In genomic region chr16:13130412-13130811, GRCm38 (mm10) we compare ENCODE assay signal across 10 mouse cellular contexts. TPM values are rescaled to one million over a fixed set of nuclear protein-coding genes. Genes with fewer than 3 reads are reported as not detected.
A peak's percentile ranks its signal among the peaks of the same experiment; 100 is the strongest.
DNase-seq lines count a peak whose midpoint lies in the region; ATAC-seq and TF ChIP-seq lines count a peak whose summit lies in the region.
"Had no signal": no experiment of that assay in that cellular context is flagged by ENCODE, and none has a peak within 500 bp of the region (broad histone marks: within the 10 kb centered on the region; RNA-seq: fewer than 3 reads in every experiment).

No protein-coding gene starts in this region.

- H3K4me1 ChIP-seq in intestine, postnatal 0 days (replicated peaks; ENCODE audit: control insufficient read depth, insufficient read depth, low read length), result no peaks in the 10 kb centered on the region
- no peaks in the 10 kb centered on the region for H3K4me1 ChIP-seq in intestine, embryonic 15.5 days (replicated peaks)
- no peaks in the 10 kb centered on the region for H3K4me1 ChIP-seq in CH12.LX (ENCODE audit: control insufficient read depth in 1 of 2, insufficient read depth in 2 of 2)
- no peaks in the 10 kb centered on the region for H3K4me1 ChIP-seq in embryonic facial prominence, embryonic 10.5 days
- H3K4me1 ChIP-seq in forebrain, embryonic 16.5 days (replicated peaks; ENCODE audit: control insufficient read depth, insufficient read depth, low read length), result no peaks in the 10 kb centered on the region
- H3K4me1 ChIP-seq: limb, embryonic 15.5 days had no signal

- TF ChIP-seq EP300 in CH12.LX (IDR thresholded peaks at IDR 0.05; ENCODE audit: low read length), result no peak

- WGBS in intestine, postnatal 0 days, result 53% methylated on average over 14 of the region's 14 CpGs
- 50% methylated on average over 14 of the region's 14 CpGs for WGBS in intestine, embryonic 15.5 days
- WGBS in embryonic facial prominence, embryonic 10.5 days, result 44% methylated on average over 14 of the region's 14 CpGs
- WGBS in forebrain, embryonic 16.5 days, result 47% methylated on average over 14 of the region's 14 CpGs

- DNase-seq in A20 (ENCODE audit: low read depth, low spot score) (peak; percentile 33), CH12.LX (ENCODE audit: extremely low read depth) (peak; percentile 44)
- DNase-seq in embryonic facial prominence, embryonic 10.5 days (ENCODE audit: low spot score), result peak; percentile 64
- peak; percentile 41 for DNase-seq in naive thymus-derived CD4-positive, alpha-beta T cell, adult 2 months (ENCODE audit: low read depth)
- DNase-seq in frontal cortex, postnatal 36 days (ENCODE audit: low spot score in 2 of 2), result no peak

- in situ Hi-C loops in CH12.LX (cut with MboI; ENCODE audit: low pct_ligation_motif_present, low pct_unique_long_range_greater_than_20kb, low sequenced_read_pairs), result no loop called here

- dilution Hi-C loops in CH12.LX (cut with MboI; ENCODE audit: extremely low pct_ligation_motif_present, extremely low pct_unique_long_range_greater_than_20kb, low sequenced_read_pairs), result no loop called here

- no peaks in the 10 kb centered on the region for H3K79me2 ChIP-seq in CH12.LX (replicated peaks; ENCODE audit: control insufficient read depth, extremely low read depth, insufficient read depth, poor library complexity, severe bottlenecking)

- H3K27ac ChIP-seq in intestine, postnatal 0 days (ENCODE audit: low read depth, low read length), result no peak overlapping the region
- H3K27ac ChIP-seq in intestine, embryonic 15.5 days, result no peak overlapping the region
- H3K27ac ChIP-seq in CH12.LX (ENCODE audit: insufficient read depth, low read depth), result no peak overlapping the region
- no peak overlapping the region for H3K27ac ChIP-seq in embryonic facial prominence, embryonic 10.5 days (replicated peaks)
- no peak overlapping the region for H3K27ac ChIP-seq in forebrain, embryonic 16.5 days (ENCODE audit: low read length)
- H3K27ac ChIP-seq: limb, embryonic 15.5 days had no signal

- peaks cover 70% of the 10 kb centered on the region for H3K36me3 ChIP-seq in intestine, postnatal 0 days (ENCODE audit: control insufficient read depth, insufficient read depth)
- peaks cover 24% of the 10 kb centered on the region for H3K36me3 ChIP-seq in intestine, embryonic 15.5 days
- H3K36me3 ChIP-seq in CH12.LX (replicated peaks in 1 of 2; ENCODE audit: control insufficient read depth in 1 of 2, insufficient read depth in 1 of 2, low read length in 1 of 2), result peaks cover 57 to 79% of the 10 kb centered on the region in 2 experiments
- peaks cover 78% of the 10 kb centered on the region for H3K36me3 ChIP-seq in embryonic facial prominence, embryonic 10.5 days (replicated peaks)
- peaks cover 23% of the 10 kb centered on the region for H3K36me3 ChIP-seq in forebrain, embryonic 16.5 days (ENCODE audit: control insufficient read depth, insufficient read depth)

- ATAC-seq in intestine, postnatal 0 days, result no peak
- no peak for ATAC-seq in intestine, embryonic 15.5 days
- no peak for ATAC-seq in forebrain, embryonic 16.5 days

- TF ChIP-seq RAD21 in CH12.LX (IDR thresholded peaks at IDR 0.05; ENCODE audit: low read depth, low read length), result no peak; the same call in none of the 2 replicates

- TF ChIP-seq CTCF in intestine, postnatal 0 days (IDR thresholded peaks at IDR 0.05; ENCODE audit: low read depth), result peak; percentile 80
- peak; percentile 68 to 97 for TF ChIP-seq CTCF in CH12.LX (conservative IDR thresholded peaks at IDR 0.05 in 1 of 2, IDR thresholded peaks at IDR 0.05 in 1 of 2; ENCODE audit: low read depth in 2 of 2, low read length in 2 of 2)

- H3K4me3 ChIP-seq in intestine, postnatal 0 days (ENCODE audit: low read depth, low read length), result no peak overlapping the region
- no peak overlapping the region for H3K4me3 ChIP-seq in intestine, embryonic 15.5 days (replicated peaks)
- H3K4me3 ChIP-seq in CH12.LX (replicated peaks in 1 of 3; ENCODE audit: low read depth in 2 of 3, low read length in 2 of 3, poor library complexity in 1 of 3), result no peak overlapping the region
- H3K4me3 ChIP-seq in embryonic facial prominence, embryonic 10.5 days, result no peak overlapping the region
- no peak overlapping the region for H3K4me3 ChIP-seq in forebrain, embryonic 16.5 days (replicated peaks; ENCODE audit: low read length)
- H3K4me3 ChIP-seq: erythroblast, embryonic 14.5 days; limb, embryonic 15.5 days had no signal

- no peak overlapping the region for H3K4me2 ChIP-seq in intestine, postnatal 0 days (replicated peaks; ENCODE audit: low read depth)
- no peak overlapping the region for H3K4me2 ChIP-seq in intestine, embryonic 15.5 days (replicated peaks)
- H3K4me2 ChIP-seq in CH12.LX (ENCODE audit: insufficient read depth, low read depth, poor library complexity, severe bottlenecking), result no peak overlapping the region
- no peak overlapping the region for H3K4me2 ChIP-seq in forebrain, embryonic 16.5 days (ENCODE audit: low read length)
- H3K4me2 ChIP-seq: limb, embryonic 15.5 days had no signal

- H3K27me3 ChIP-seq in intestine, postnatal 0 days (replicated peaks; ENCODE audit: control insufficient read depth, insufficient read depth, low read length), result no peaks in the 10 kb centered on the region
- no peaks in the 10 kb centered on the region for H3K27me3 ChIP-seq in intestine, embryonic 15.5 days (replicated peaks)
- H3K27me3 ChIP-seq in CH12.LX (replicated peaks), result no peaks in the 10 kb centered on the region
- no peaks in the 10 kb centered on the region for H3K27me3 ChIP-seq in embryonic facial prominence, embryonic 10.5 days (replicated peaks; ENCODE audit: low read depth, poor library complexity, severe bottlenecking)
- H3K27me3 ChIP-seq in forebrain, embryonic 16.5 days (replicated peaks; ENCODE audit: control insufficient read depth, insufficient read depth, low read length), result no peaks in the 10 kb centered on the region
- H3K27me3 ChIP-seq: limb, embryonic 15.5 days had no signal

- no peaks in the 10 kb centered on the region for H3K9me3 ChIP-seq in intestine, postnatal 0 days (ENCODE audit: control insufficient read depth)
- no peaks in the 10 kb centered on the region for H3K9me3 ChIP-seq in intestine, embryonic 15.5 days
- H3K9me3 ChIP-seq in CH12.LX (replicated peaks; ENCODE audit: low read length), result no peaks in the 10 kb centered on the region
- H3K9me3 ChIP-seq in embryonic facial prominence, embryonic 10.5 days, result no peaks in the 10 kb centered on the region
- no peaks in the 10 kb centered on the region for H3K9me3 ChIP-seq in forebrain, embryonic 16.5 days (ENCODE audit: control insufficient read depth, low read length)
- H3K9me3 ChIP-seq: limb, embryonic 15.5 days had no signal

- TF ChIP-seq POLR2A in CH12.LX (IDR thresholded peaks at IDR 0.05; ENCODE audit: low read depth, low read length), result no peak

- H3K9ac ChIP-seq in intestine, postnatal 0 days (ENCODE audit: low read depth, low read length), result no peak overlapping the region
- H3K9ac ChIP-seq in intestine, embryonic 15.5 days, result no peak overlapping the region
- no peak overlapping the region for H3K9ac ChIP-seq in CH12.LX (ENCODE audit: insufficient read depth, low read depth)
- no peak overlapping the region for H3K9ac ChIP-seq in forebrain, embryonic 16.5 days (replicated peaks; ENCODE audit: low read depth, low read length)
- H3K9ac ChIP-seq: limb, embryonic 15.5 days had no signal

TF ChIP-seq in CH12.LX, 34 proteins besides CTCF, POLR2A, EP300 and RAD21:
- TF ChIP-seq TCF12 (IDR thresholded peaks at IDR 0.05; ENCODE audit: low read depth, low read length) (no peak), ZNF384 (IDR thresholded peaks at IDR 0.05; ENCODE audit: low read depth, low read length) (no peak), ZMIZ1 (IDR thresholded peaks at IDR 0.05; ENCODE audit: low read depth, low read length) (no peak), ELF1 (IDR thresholded peaks at IDR 0.05; ENCODE audit: low read depth, low read length) (no peak), RCOR1 (conservative IDR thresholded peaks at IDR 0.05; ENCODE audit: low read depth, low read length) (no peak), CHD1 (IDR thresholded peaks at IDR 0.05; ENCODE audit: low read depth, low read length) (no peak), ZKSCAN1 (IDR thresholded peaks at IDR 0.05; ENCODE audit: borderline replicate concordance, low read depth, low read length) (no peak), ETS1 (conservative IDR thresholded peaks at IDR 0.05; ENCODE audit: low read depth, low read length) (no peak), NELFE (IDR thresholded peaks at IDR 0.05; ENCODE audit: low read depth, low read length) (no peak), USF1 (IDR thresholded peaks at IDR 0.05; ENCODE audit: low read depth, low read length) (no peak), SMC3 (IDR thresholded peaks at IDR 0.05; ENCODE audit: low read depth, low read length) (no peak), MYC (IDR thresholded peaks at IDR 0.05; ENCODE audit: low read depth, low read length) (no peak), KAT2A (IDR thresholded peaks at IDR 0.05; ENCODE audit: insufficient replicate concordance, low read length) (no peak), ZC3H11A (IDR thresholded peaks at IDR 0.05; ENCODE audit: low read depth, low read length) (no peak), E2F4 (IDR thresholded peaks at IDR 0.05; ENCODE audit: insufficient replicate concordance, low read depth, low read length) (no peak), HCFC1 (IDR thresholded peaks at IDR 0.05; ENCODE audit: low read depth, low read length) (no peak), IRF4 (IDR thresholded peaks at IDR 0.05; ENCODE audit: low read depth, low read length) (no peak), MEF2A (IDR thresholded peaks at IDR 0.05; ENCODE audit: borderline replicate concordance, low read depth, low read length) (no peak), UBTF (IDR thresholded peaks at IDR 0.05; ENCODE audit: low read depth, low read length) (no peak)
TF ChIP-seq in CH12.LX: peak in this region for 0.

RNA-seq across cellular contexts. Expression of gene Ercc4, which starts 20.9 kb away (rescaled TPM):
- polyA plus RNA-seq in intestine, postnatal 0 days (2015; fragmentation: Nextera tagmentation; extraction: Ambion mirVana), result 4.5 and 5.5 TPM in 2 replicates
- polyA plus RNA-seq in intestine, embryonic 15.5 days (2015; fragmentation: Nextera tagmentation; extraction: Ambion mirVana), result 10.7 and 10.9 TPM in 2 replicates
- total RNA-seq in CH12.LX (2012; rRNA removed) (16.6 and 18.3 TPM in 2 replicates), CH12.LX (2014; rRNA removed) (9.6 and 10.1 TPM in 2 replicates)
- 23.0 and 23.3 TPM in 2 replicates for polyA plus RNA-seq in CH12.LX (2012; ENCODE audit: insufficient read length, low read depth)
- 12.2 and 12.7 TPM in 2 replicates for polyA plus RNA-seq in embryonic facial prominence, embryonic 10.5 days (2016; fragmentation: Nextera tagmentation; extraction: Ambion mirVana)
- polyA plus RNA-seq in forebrain, embryonic 16.5 days (2015; fragmentation: Nextera tagmentation; extraction: Ambion mirVana), result 15.4 and 15.6 TPM in 2 replicates

Comparison
In these comparisons a context has a peak if more than half of its experiments do, and no peak if none do; other contexts are left out.
1. DNase-seq: peak in A20 (single experiment), CH12.LX (single experiment), embryonic facial prominence, embryonic 10.5 days (single experiment) and naive thymus-derived CD4-positive, alpha-beta T cell, adult 2 months (single experiment); none in frontal cortex, postnatal 36 days (0 of 2).